Mouse (Mus musculus): ENCODE measurements at regions not wholly inside any gene's neighbourhood (a gene's known extent, or its start where the extent isn't known, plus 50 kb on each side); places are given as distances from the start of the nearest gene placed in this dataset.

DNA sequence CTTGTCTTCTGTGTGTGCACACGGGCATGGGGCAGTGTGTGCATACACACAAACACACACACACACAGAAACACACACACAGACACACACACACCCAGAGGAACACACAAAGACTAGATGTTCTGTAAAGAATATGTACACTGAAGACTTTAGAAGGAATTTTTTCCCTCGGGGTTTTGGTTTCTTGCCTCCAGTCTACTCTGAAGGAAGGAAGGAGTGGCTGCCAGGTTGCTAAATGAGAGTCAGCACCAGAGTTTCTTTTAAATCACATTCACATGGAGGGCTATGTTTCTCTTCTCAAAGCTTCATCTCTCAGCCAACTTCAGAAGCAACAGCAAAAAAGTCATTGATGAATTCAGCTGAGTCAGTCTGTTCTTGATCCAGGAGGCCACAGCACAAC, 61.8 kb upstream of the Irf2bp2 start:
- DNase-seq: no peak

DNA sequence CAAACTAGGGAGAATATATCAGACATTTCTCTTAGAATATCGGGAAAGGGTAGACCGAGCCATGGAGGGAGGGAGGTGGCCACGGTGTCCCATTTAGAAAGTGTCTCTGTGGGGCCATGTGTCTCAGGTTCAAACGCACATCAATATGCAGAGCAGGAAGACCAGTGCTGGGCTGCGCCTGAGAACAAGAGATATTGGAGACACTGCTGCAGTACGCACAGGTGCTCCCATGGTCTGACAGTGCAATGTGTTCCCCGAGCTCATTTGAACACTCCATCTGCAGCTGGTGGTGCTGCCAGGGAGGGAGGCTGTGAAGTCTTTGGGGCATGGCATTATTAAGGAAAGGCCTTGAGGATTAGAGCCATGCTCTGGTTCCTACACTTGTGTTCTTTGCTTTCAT, 60.6 kb upstream of the Irf2bp2 start:
- DNase-seq: no peak

DNA sequence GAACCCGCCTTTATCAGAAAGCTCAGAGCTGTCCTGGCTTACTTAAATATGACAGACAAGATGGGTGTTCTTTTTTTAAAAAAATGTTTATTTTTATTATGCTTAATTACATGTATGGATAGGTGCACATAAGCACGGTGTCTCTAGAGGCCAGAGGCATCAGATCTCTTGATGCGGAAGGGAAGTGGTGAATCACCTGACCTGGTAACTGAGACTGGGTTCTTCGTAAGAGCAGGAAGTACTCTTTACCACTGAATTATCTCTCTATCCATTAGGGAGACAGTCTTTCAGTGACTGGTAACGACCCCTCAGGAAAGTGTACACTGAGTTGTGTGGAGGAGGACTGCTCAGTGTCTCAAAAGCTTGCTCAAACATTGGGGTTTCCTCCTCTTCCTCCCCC, 58.4 kb upstream of the Irf2bp2 start:
- DNase-seq: no peak

DNA sequence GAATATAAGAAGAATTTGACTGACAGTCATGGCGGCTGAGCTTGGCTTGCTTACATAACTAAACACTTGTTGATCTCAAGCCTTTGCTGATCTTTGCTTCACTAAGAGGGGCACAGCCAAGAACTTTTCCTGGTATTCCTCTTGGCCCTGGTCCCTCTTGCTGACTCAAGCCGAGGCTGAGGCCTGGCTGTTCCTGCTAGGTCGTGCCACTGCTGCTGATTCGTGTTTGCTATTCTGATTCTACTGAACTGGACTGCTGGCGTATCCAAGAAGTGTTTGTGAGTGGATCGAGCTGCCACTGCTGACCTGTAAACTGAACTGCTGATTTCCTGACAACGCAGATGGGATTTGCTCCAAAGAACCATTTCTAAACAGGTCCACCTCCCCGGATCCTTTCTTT, 57.2 kb upstream of the Irf2bp2 start:
- peak; percentile 59 to 62 for DNase-seq

DNA sequence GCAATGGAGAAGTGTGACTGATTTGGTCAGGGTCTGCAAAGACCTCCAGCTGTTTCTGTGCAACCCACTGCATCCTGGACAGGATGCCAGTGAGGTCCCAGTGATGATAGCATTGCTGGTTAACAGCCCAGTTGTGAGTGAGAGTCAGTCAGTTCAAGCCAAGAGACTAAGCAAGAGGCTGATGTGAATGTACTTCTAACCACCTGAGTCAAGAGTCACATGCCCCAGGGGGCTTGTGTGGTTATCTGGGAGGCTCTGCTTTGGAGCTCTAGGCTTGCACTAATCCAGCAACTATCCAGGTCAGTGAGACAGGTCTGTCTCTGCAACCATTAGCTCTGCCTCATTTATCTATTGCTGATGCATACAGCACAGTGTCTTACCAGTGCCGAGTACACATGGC, 55.5 kb upstream of the Irf2bp2 start:
- no peak for DNase-seq

DNA sequence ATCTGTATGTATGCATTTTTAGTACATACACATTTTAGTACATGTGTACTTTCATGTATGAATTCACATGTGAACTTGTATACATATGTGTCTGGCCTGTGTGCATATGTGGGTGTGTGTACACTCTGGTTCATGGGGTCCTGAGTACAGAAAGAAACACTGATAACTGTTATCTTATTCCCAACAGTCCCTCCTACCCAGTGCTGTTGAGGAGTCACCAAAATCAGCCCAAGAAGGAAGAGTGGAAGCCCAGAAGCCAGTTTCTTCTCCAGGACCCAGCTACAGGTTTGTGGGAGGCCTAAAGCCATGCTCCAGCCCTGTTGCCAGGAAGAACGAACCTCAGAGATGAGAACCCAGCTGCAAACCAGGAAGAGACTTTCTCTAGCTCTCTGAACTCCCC, 53.6 kb upstream of the Irf2bp2 start:
- DNase-seq: no peak

DNA sequence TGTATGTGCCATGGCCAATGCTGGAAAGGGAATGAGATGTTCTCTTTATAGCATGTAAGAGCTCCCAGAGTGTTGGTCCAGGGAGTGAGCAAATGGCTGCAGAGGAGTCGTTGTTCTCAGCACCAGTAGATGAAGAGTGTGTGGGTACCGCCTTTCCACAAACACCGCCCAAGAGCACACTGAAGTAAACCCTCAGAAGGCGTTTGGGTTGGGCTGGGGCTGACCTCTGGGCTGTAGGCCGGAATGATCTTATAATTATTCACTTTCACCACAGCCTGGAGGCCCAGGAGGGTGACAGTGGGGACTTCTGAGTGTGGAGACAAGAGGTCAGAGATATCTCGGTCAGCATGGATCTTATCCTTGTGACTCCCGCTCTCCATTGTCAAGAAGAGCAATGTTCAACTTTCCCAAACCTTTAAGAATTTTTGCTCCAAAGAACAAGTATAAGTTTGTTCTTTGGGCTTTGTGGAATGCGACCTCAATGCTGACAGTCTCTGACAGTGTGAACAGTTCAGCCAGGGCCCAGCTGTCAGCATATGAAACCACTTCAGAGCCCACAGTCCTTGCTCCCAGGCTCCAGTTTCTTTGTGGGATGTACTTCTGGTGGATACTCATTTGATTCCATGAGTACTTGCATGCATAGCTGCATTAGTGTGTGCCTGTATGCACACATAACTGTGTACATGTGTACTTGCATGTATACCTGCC, 53.0 kb upstream of the Irf2bp2 start:
- DNase-seq: no peak

DNA sequence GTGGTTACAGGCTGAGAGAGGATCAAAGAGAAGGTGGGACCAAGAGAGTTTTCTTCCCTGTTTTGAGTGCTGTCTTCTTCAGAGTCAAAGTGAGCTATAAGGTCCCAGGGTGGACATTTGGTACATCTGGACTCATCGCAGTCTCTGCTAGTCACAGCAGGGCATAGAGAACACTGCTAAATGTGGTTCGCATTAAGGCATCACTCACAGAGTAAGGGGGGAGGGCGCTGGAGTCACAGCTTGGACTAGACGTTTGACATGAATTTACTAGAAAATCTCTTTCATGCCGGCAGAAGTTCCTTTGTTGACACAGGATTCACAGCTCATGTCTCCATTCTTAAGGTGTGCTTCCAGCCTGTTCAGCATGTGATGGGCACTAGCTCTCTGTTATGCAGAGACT, 50.4 kb upstream of the Irf2bp2 start:
- DNase-seq: no peak

Data from kidney, adult 8-10 months (tissue).